Mouse (Mus musculus): ENCODE measurements around the gene Kcnip4. TPM values are rescaled to one million over a fixed set of nuclear protein-coding genes. Genes with fewer than 3 reads are reported as not detected.

Kcnip4 gene
- polyA plus RNA-seq, 1 experiment from 2014 or later: 0.13 TPM

DNA sequence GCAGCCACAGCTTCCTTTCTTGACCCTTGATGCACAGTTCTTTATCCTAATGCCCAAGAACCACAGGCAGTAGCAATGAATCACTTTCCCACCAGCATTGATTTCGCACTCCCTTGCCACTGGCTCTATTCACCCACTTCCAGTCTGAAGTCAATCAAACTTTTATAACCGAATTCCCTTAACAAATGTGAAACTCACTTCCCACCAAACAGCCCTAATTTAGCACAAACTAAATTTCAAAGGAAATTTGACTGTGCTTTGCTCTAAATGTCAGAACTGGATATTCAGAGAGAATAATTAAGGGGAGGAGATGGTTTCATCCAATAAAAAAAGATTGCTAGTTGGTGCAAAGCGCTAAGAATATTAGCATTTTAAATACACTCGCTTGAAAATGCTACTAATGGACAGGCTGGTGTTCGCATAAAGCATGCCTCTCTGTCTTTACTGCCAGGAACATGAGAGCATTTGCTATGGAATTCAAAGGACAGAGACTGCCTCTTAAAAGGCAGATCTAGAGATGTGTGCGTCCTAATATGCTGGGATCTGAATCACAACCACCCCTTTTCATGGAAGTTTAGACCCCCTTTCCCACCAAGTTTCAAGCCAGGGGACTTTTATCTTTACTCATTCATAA lies 63.9 kb downstream of the Kcnip4 start:
- no peaks in the 10 kb centered on the region for H3K36me3 ChIP-seq (replicated peaks)
- H3K9ac ChIP-seq: no peak overlapping the region
- H3K4me2 ChIP-seq: no peak overlapping the region
- 52% methylated on average over 6 of the region's 6 CpGs for WGBS (ENCODE audit: insufficient replicate concordance)
- no peak for ATAC-seq (ENCODE audit: insufficient read depth)
- no peak overlapping the region for H3K4me3 ChIP-seq (replicated peaks)
- H3K9me3 ChIP-seq (replicated peaks): no peaks in the 10 kb centered on the region
- no peaks in the 10 kb centered on the region for H3K27me3 ChIP-seq
- H3K4me1 ChIP-seq (replicated peaks): no peaks in the 10 kb centered on the region
- H3K27ac ChIP-seq (replicated peaks): no peak overlapping the region

- Histone ChIP-seq H3K9me3 (replicated peaks) (no peaks in the 10 kb centered on the region), H3K4me3 (replicated peaks) (no peak overlapping the region), H3K36me3 (replicated peaks) (no peaks in the 10 kb centered on the region), H3K27me3 (no peaks in the 10 kb centered on the region), H3K27ac (replicated peaks) (no peak overlapping the region), H3K4me2 (no peak overlapping the region), H3K4me1 (replicated peaks) (no peaks in the 10 kb centered on the region), H3K9ac (no peak overlapping the region)
- no peak for ATAC-seq (ENCODE audit: insufficient read depth)
- WGBS (ENCODE audit: insufficient replicate concordance): 67% methylated on average over 3 of the region's 3 CpGs
These were observed 71.6 kb downstream of the Kcnip4 start for GRCm38 (mm10) chr5:49453100-49453499.

DNA sequence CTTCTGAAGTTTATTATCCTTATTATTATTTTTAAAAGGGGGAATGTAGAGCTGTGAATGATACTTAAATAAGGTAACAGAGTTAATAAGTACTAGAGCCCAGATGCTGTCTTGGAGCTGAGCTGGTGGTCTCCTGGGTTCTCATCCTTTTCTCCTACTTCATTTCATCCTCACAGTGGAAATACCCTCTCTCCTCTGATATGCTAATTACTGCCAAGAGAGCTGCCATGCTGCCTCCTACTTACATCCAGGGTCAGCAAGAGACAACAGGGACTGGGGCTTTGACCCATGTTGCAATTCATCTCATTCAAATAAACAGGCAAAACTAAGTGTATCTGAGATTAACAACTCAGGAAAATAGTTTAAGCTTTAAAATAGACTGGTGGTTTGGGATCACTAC lies 73.4 kb downstream of the Kcnip4 start:
- H3K4me1 ChIP-seq (replicated peaks): no peaks in the 10 kb centered on the region
- H3K36me3 ChIP-seq (replicated peaks): no peaks in the 10 kb centered on the region
- no peaks in the 10 kb centered on the region for H3K9me3 ChIP-seq (replicated peaks)
- H3K4me3 ChIP-seq (replicated peaks): no peak overlapping the region
- H3K4me2 ChIP-seq: no peak overlapping the region
- no peaks in the 10 kb centered on the region for H3K27me3 ChIP-seq
- no peak overlapping the region for H3K9ac ChIP-seq
- H3K27ac ChIP-seq (replicated peaks): no peak overlapping the region
- ATAC-seq (ENCODE audit: insufficient read depth): no peak

- Histone ChIP-seq H3K4me3 (replicated peaks) (no peak overlapping the region), H3K9ac (no peak overlapping the region), H3K27me3 (no peaks in the 10 kb centered on the region), H3K4me1 (replicated peaks) (no peaks in the 10 kb centered on the region), H3K4me2 (no peak overlapping the region), H3K36me3 (replicated peaks) (no peaks in the 10 kb centered on the region), H3K9me3 (replicated peaks) (no peaks in the 10 kb centered on the region), H3K27ac (replicated peaks) (no peak overlapping the region)
- no peak for ATAC-seq (ENCODE audit: insufficient read depth)
- 43% methylated on average over 3 of the region's 3 CpGs for WGBS (ENCODE audit: insufficient replicate concordance)
These were observed 73.8 kb downstream of the Kcnip4 start for GRCm38 (mm10) chr5:49450876-49451275.

- Histone ChIP-seq H3K36me3 (replicated peaks) (no peaks in the 10 kb centered on the region), H3K4me1 (replicated peaks) (no peaks in the 10 kb centered on the region), H3K27me3 (no peaks in the 10 kb centered on the region), H3K9me3 (replicated peaks) (no peaks in the 10 kb centered on the region), H3K9ac (no peak overlapping the region), H3K4me3 (replicated peaks) (no peak overlapping the region), H3K27ac (replicated peaks) (no peak overlapping the region), H3K4me2 (no peak overlapping the region)
- 47% methylated on average over 2 of the region's 2 CpGs for WGBS (ENCODE audit: insufficient replicate concordance)
- ATAC-seq (ENCODE audit: insufficient read depth): no peak
These were observed 87.5 kb downstream of the Kcnip4 start for GRCm38 (mm10) chr5:49437236-49437635.

GRCm38 (mm10) chr5:49427689-49428088 lies 97.0 kb downstream of the Kcnip4 start:
- Histone ChIP-seq H3K4me1 (replicated peaks) (no peaks in the 10 kb centered on the region), H3K9ac (no peak overlapping the region), H3K4me2 (no peak overlapping the region), H3K27me3 (no peaks in the 10 kb centered on the region), H3K36me3 (replicated peaks) (no peaks in the 10 kb centered on the region), H3K27ac (replicated peaks) (no peak overlapping the region), H3K4me3 (replicated peaks) (no peak overlapping the region), H3K9me3 (replicated peaks) (no peaks in the 10 kb centered on the region)
- ATAC-seq (ENCODE audit: insufficient read depth): no peak

- Histone ChIP-seq H3K36me3 (replicated peaks) (no peaks in the 10 kb centered on the region), H3K27ac (replicated peaks) (no peak overlapping the region), H3K9me3 (replicated peaks) (no peaks in the 10 kb centered on the region), H3K4me1 (replicated peaks) (no peaks in the 10 kb centered on the region), H3K27me3 (no peaks in the 10 kb centered on the region), H3K4me2 (no peak overlapping the region), H3K9ac (no peak overlapping the region), H3K4me3 (replicated peaks) (no peak overlapping the region)
- no peak for ATAC-seq (ENCODE audit: insufficient read depth)
These were observed 105.0 kb downstream of the Kcnip4 start for GRCm38 (mm10) chr5:49419707-49420106.

DNA sequence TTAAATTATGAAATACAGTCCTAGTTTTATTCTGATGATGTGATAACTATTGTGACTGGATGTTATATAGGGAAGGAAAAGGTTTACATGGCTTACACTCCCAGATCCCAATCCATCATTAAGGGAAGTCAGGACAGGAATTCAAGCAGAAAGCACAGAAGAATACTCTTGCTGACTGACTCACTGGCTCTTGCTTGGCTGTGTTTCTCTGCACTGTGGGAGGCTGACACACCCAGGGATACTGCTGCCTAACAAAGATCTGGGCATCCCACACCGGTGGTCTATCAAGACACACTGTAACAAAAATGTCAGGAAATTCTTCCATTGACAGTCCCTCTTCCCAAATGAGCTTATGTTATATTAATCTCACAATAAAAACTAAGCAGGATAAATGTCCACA lies 116.4 kb downstream of the Kcnip4 start:
- Histone ChIP-seq H3K4me3 (replicated peaks) (no peak overlapping the region), H3K27ac (replicated peaks) (no peak overlapping the region), H3K4me2 (no peak overlapping the region), H3K27me3 (no peaks in the 10 kb centered on the region), H3K9me3 (replicated peaks) (no peaks in the 10 kb centered on the region), H3K36me3 (replicated peaks) (no peaks in the 10 kb centered on the region), H3K9ac (no peak overlapping the region), H3K4me1 (replicated peaks) (no peaks in the 10 kb centered on the region)
- no peak for ATAC-seq (ENCODE audit: insufficient read depth)
- WGBS (ENCODE audit: insufficient replicate concordance): 52% methylated on average over 1 of the region's 1 CpGs

- no peak for ATAC-seq (ENCODE audit: insufficient read depth)
- H3K4me3 ChIP-seq (replicated peaks): no peak overlapping the region
- no peaks in the 10 kb centered on the region for H3K4me1 ChIP-seq (replicated peaks)
- no peaks in the 10 kb centered on the region for H3K9me3 ChIP-seq (replicated peaks)
- H3K36me3 ChIP-seq (replicated peaks): no peaks in the 10 kb centered on the region
- no peaks in the 10 kb centered on the region for H3K27me3 ChIP-seq
- no peak overlapping the region for H3K27ac ChIP-seq (replicated peaks)
- H3K4me2 ChIP-seq: no peak overlapping the region
- no peak overlapping the region for H3K9ac ChIP-seq
- WGBS (ENCODE audit: insufficient replicate concordance): 35% methylated on average over 3 of the region's 3 CpGs
These were observed 154.1 kb downstream of the Kcnip4 start for GRCm38 (mm10) chr5:49370543-49371076.

GRCm38 (mm10) chr5:49368636-49369423 lies 155.9 kb downstream of the Kcnip4 start:
- H3K9me3 ChIP-seq (replicated peaks): no peaks in the 10 kb centered on the region
- H3K4me2 ChIP-seq: no peak overlapping the region
- H3K27ac ChIP-seq (replicated peaks): no peak overlapping the region
- no peaks in the 10 kb centered on the region for H3K4me1 ChIP-seq (replicated peaks)
- no peaks in the 10 kb centered on the region for H3K27me3 ChIP-seq
- no peaks in the 10 kb centered on the region for H3K36me3 ChIP-seq (replicated peaks)
- no peak for ATAC-seq (ENCODE audit: insufficient read depth)
- no peak overlapping the region for H3K4me3 ChIP-seq (replicated peaks)
- H3K9ac ChIP-seq: no peak overlapping the region
- 34% methylated on average over 13 of the region's 13 CpGs for WGBS (ENCODE audit: insufficient replicate concordance)

DNA sequence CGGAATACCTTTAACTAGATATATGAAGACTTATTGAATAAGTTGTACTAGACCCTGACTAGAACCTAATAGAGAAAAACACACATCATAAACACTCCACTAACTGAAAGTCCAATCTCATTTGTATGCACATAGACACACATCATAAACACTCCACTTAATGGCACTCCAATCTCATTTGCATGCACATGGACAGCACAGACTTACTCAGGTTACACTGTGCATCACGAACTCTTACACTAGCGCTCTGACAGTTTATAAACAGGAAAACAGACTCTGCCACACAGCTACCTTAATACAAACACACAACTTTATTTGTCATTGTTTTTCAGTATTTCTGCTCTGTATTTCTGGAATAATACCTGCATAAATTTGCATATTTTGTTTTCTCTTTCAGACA lies 168.3 kb downstream of the Kcnip4 start:
- no peaks in the 10 kb centered on the region for H3K4me1 ChIP-seq (replicated peaks)
- no peaks in the 10 kb centered on the region for H3K9me3 ChIP-seq (replicated peaks)
- H3K4me2 ChIP-seq: no peak overlapping the region
- 59% methylated on average over 3 of the region's 3 CpGs for WGBS (ENCODE audit: insufficient replicate concordance)
- H3K27me3 ChIP-seq: no peaks in the 10 kb centered on the region
- no peak for ATAC-seq (ENCODE audit: insufficient read depth)
- H3K4me3 ChIP-seq (replicated peaks): no peak overlapping the region
- H3K27ac ChIP-seq (replicated peaks): no peak overlapping the region
- no peaks in the 10 kb centered on the region for H3K36me3 ChIP-seq (replicated peaks)
- H3K9ac ChIP-seq: no peak overlapping the region

- Histone ChIP-seq H3K9ac (no peak overlapping the region), H3K4me2 (no peak overlapping the region), H3K4me1 (replicated peaks) (no peaks in the 10 kb centered on the region), H3K4me3 (replicated peaks) (no peak overlapping the region), H3K9me3 (replicated peaks) (no peaks in the 10 kb centered on the region), H3K27me3 (no peaks in the 10 kb centered on the region), H3K36me3 (replicated peaks) (no peaks in the 10 kb centered on the region), H3K27ac (replicated peaks) (no peak overlapping the region)
- WGBS (ENCODE audit: insufficient replicate concordance): 56% methylated on average over 5 of the region's 5 CpGs
- no peak for ATAC-seq (ENCODE audit: insufficient read depth)
These were observed 172.6 kb downstream of the Kcnip4 start for GRCm38 (mm10) chr5:49352061-49352460.

All from liver, embryonic 15.5 days (tissue).